Mouse (Mus musculus) midbrain, postnatal 0 days (tissue): ENCODE measurements at regions not wholly inside any gene's neighbourhood (a gene's known extent, or its start where the extent isn't known, plus 50 kb on each side); places are given as distances from the start of the nearest gene placed in this dataset.
A peak's percentile ranks its signal among the peaks of the same experiment; 100 is the strongest.

Experiments
- ATAC-seq: fragments of 200-750 bp; cut with Nextera tagmentation; 2 replicates; pipeline ENCODE4 v1.8.0; 2017; ENCODE audit warnings: moderate number of reproducible peaks, mild to moderate bottlenecking, moderate TSS enrichment, moderate library complexity; ENCODE audit not compliant: low FRiP score
- DNase-seq: peaks from one replicate; pipeline ENCODE4 v3.0.0-alpha.2; 2015; ENCODE audit warnings: low spot score
- H3K27ac ChIP-seq: fragments of 300-500 bp; sonication (generic); 2 replicates; pipeline ENCODE4 v1.5.1; 2014; ENCODE audit warnings: low read depth, mild to moderate bottlenecking, low read length, mixed read lengths
- H3K27me3 ChIP-seq: fragments of 300-500 bp; sonication (generic); 2 replicates; pipeline ENCODE4 v1.6.1; 2014; ENCODE audit warnings: low read length, control low read depth, mixed read lengths; ENCODE audit not compliant: insufficient read depth
- H3K36me3 ChIP-seq: fragments of 300-500 bp; sonication (generic); 2 replicates; pipeline ENCODE4 v1.6.1; 2014; ENCODE audit warnings: low read length, control low read depth, mixed read lengths; ENCODE audit not compliant: insufficient read depth
- H3K4me1 ChIP-seq: fragments of 300-500 bp; sonication (generic); 2 replicates; pipeline ENCODE4 v1.6.1; 2014; ENCODE audit warnings: mild to moderate bottlenecking, control low read depth, antibody characterized with exemption, low read length, mixed read lengths; ENCODE audit not compliant: insufficient read depth
- H3K4me2 ChIP-seq: fragments of 300-500 bp; sonication (generic); 2 replicates; pipeline ENCODE4 v1.6.1; 2014; ENCODE audit warnings: low read depth, mild to moderate bottlenecking, low read length, mixed read lengths; ENCODE audit not compliant: poor library complexity, severe bottlenecking
- H3K4me3 ChIP-seq: fragments of 300-500 bp; sonication (generic); 2 replicates; pipeline ENCODE4 v1.5.1; 2014; ENCODE audit warnings: low read depth, mild to moderate bottlenecking, low read length, moderate library complexity
- H3K9ac ChIP-seq: fragments of 300-500 bp; sonication (generic); replicated peaks from 2 replicates; pipeline ENCODE4 v1.6.1; 2014; ENCODE audit warnings: mild to moderate bottlenecking, low read length, moderate library complexity, mixed read lengths; ENCODE audit not compliant: poor library complexity, severe bottlenecking
- H3K9me3 ChIP-seq: fragments of 300-500 bp; sonication (generic); 2 replicates; pipeline ENCODE4 v1.6.1; 2016; ENCODE audit warnings: low read length, control low read depth
- CTCF ChIP-seq: IDR thresholded peaks from 2 replicates; pipeline ENCODE4 v1.5.1; 2016; ENCODE audit warnings: antibody characterized with exemption, mild to moderate bottlenecking
- WGBS: fragments of 180-500 bp; shearing (Covaris S2); extraction: QIAGEN DNeasy Blood & Tissue Kit; methylation state at CpG from one replicate; pipeline ENCODE4 v1.1.7; 2014; 5-methylcytosine and 5-hydroxymethylcytosine counted together

DNA sequence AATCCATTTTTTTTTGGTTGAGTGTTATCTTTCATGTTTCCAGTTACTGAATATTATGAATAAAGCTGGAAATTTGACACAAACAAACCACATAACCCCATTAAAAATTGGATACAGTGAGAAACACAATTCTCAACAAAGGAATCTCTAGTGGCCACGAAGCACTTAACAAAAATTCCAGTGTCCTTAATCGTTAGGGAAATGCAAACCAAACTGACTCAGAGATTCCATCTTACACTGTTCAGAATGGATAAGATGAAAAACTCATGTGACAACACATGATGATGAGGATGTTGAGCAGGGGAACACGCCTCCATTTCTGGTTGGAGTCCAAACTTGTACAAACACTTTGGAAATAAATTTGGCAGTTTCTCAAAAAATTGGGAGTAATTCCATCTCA lies 57.3 kb downstream of the Tktl2 start:
- no peak overlapping the region for H3K9ac ChIP-seq
- no peak for ATAC-seq
- H3K4me1 ChIP-seq: no peaks in the 10 kb centered on the region
- DNase-seq: no peak
- H3K9me3 ChIP-seq: no peaks in the 10 kb centered on the region
- no peak for TF ChIP-seq CTCF
- no peak overlapping the region for H3K27ac ChIP-seq
- WGBS: 91% methylated on average over 3 of the region's 3 CpGs
- no peak overlapping the region for H3K4me3 ChIP-seq
- H3K4me2 ChIP-seq: no peak overlapping the region
- no peaks in the 10 kb centered on the region for H3K36me3 ChIP-seq
- H3K27me3 ChIP-seq: no peaks in the 10 kb centered on the region

DNA sequence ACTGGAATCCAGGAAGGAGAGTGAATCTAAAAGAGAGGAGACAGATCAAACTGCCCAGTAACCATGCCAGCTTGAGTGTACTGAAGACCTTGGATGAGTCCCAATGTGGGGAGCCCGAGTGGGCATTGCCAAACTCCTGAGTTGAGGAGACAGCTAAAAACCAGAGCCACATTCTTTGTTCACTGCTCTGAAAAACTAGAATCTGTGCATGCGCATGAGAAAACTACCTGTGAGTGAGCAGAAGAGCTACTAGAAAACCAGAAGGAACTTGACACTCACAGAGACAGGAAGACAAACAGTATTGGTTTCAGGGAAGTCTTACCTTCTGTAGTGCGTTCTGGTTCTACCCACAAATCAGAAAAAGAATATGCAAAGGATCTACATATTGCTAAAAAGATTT lies 74.6 kb downstream of the Tktl2 start:
- Histone ChIP-seq H3K27ac (no peak overlapping the region), H3K9ac (no peak overlapping the region), H3K4me1 (no peaks in the 10 kb centered on the region), H3K4me3 (no peak overlapping the region), H3K36me3 (no peaks in the 10 kb centered on the region), H3K27me3 (no peaks in the 10 kb centered on the region), H3K4me2 (no peak overlapping the region), H3K9me3 (no peaks in the 10 kb centered on the region)
- DNase-seq: no peak
- 92% methylated on average over 3 of the region's 3 CpGs for WGBS
- TF ChIP-seq CTCF: no peak
- ATAC-seq: no peak

DNA sequence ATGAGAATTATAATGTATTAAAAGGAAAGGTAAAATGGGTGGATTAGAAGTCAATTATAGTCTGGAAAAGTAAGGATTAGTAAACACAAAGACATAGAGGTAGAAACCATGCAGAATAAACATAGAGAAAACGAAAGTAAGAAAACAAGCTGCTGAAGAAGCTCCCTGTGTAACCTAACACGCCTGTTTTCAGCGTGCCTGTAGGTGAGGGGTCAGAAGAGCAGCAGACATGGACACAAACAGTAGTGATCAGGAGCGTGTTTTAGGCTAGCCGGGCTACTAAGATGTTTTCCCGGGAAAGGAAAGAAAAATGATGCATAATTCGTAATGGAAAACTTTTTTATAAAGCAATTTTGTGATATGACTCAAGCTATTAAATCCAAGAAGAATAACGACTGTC lies 75.3 kb downstream of the Tktl2 start:
- DNase-seq: no peak
- ATAC-seq: no peak
- no peaks in the 10 kb centered on the region for H3K27me3 ChIP-seq
- WGBS: 79% methylated on average over 8 of the region's 8 CpGs
- no peak overlapping the region for H3K4me2 ChIP-seq
- no peak for TF ChIP-seq CTCF
- no peaks in the 10 kb centered on the region for H3K36me3 ChIP-seq
- no peak overlapping the region for H3K27ac ChIP-seq
- H3K4me3 ChIP-seq: no peak overlapping the region
- no peaks in the 10 kb centered on the region for H3K9me3 ChIP-seq
- no peaks in the 10 kb centered on the region for H3K4me1 ChIP-seq
- no peak overlapping the region for H3K9ac ChIP-seq

DNA sequence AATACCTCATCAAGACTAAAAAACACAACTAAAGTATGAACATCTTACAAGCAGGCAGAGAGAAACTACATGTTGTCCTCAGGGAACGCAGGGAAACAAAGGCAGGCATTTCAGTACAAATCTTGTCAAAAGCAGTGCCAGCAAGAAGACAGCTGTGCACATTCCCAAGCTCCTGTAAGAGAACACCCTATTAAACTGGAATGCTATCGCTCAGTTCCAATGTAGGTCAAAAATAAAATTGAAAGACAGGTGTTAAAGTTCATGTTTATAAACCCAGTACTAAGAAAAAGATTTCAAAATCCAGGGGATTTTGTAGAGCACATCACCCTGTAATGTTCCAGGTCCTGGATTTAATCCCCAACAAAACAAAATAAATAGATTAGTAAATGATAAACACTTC lies 75.7 kb downstream of the Tktl2 start:
- H3K36me3 ChIP-seq: no peaks in the 10 kb centered on the region
- no peak overlapping the region for H3K4me3 ChIP-seq
- no peak overlapping the region for H3K4me2 ChIP-seq
- H3K9me3 ChIP-seq: no peaks in the 10 kb centered on the region
- 69% methylated on average over 2 of the region's 2 CpGs for WGBS
- no peak for TF ChIP-seq CTCF
- ATAC-seq (no peak), DNase-seq (no peak)
- no peak overlapping the region for H3K27ac ChIP-seq
- H3K9ac ChIP-seq: no peak overlapping the region
- H3K4me1 ChIP-seq: no peaks in the 10 kb centered on the region
- H3K27me3 ChIP-seq: no peaks in the 10 kb centered on the region

DNA sequence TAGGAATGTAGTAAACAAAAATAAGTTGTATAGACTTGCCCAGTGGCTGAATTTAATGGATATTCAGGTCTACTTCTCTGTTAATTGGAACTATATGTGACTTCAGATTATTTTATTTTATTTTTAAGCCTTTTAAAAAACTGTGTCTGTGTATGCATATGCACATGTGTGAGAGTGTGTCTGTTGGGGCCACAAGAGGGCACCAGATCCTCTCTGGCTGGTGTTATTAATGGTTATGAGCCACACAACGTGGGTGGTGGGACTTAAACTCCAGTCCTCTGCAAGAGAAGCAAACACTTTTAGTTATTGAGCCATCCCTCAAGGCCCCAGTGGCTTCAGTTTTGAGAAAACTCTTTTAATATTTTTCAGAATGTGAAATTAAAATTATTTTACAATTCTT lies 77.9 kb downstream of the Tktl2 start:
- TF ChIP-seq CTCF: 0 out of 2 replicates have a peak, but pooled peaks have one; percentile 16
- Histone ChIP-seq H3K4me3 (no peak overlapping the region), H3K9me3 (no peaks in the 10 kb centered on the region), H3K36me3 (no peaks in the 10 kb centered on the region), H3K27ac (no peak overlapping the region), H3K4me1 (no peaks in the 10 kb centered on the region), H3K9ac (no peak overlapping the region), H3K4me2 (no peak overlapping the region), H3K27me3 (no peaks in the 10 kb centered on the region)
- WGBS: 77% methylated on average over 1 of the region's 1 CpGs
- DNase-seq (no peak), ATAC-seq (no peak)

DNA sequence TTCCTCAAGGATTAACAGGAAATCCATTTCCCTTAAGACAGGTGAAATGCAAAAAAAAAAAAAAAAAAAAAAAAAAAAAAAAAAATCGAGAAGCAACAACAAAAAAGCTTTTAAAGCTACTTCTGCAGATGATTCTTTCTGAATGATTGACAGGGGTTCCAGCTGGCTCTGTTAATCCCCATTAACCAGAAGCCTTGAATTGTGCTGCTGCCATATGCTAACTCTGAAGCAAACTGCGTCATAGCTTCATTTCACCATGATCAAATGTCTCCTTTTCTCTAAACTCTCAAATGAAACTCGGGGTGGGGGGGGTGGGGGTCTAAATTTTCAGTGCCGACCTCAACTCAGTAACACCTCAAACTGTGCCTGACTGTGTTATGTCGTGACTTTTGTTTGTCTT lies 80.7 kb downstream of the Npy5r start:
- ATAC-seq (no peak), DNase-seq (no peak)
- WGBS: 53% methylated on average over 5 of the region's 5 CpGs
- no peak for TF ChIP-seq CTCF
- Histone ChIP-seq H3K4me1 (no peaks in the 10 kb centered on the region), H3K9ac (no peak overlapping the region), H3K27ac (no peak overlapping the region), H3K9me3 (no peaks in the 10 kb centered on the region), H3K27me3 (no peaks in the 10 kb centered on the region), H3K4me3 (no peak overlapping the region), H3K36me3 (no peaks in the 10 kb centered on the region), H3K4me2 (no peak overlapping the region)

DNA sequence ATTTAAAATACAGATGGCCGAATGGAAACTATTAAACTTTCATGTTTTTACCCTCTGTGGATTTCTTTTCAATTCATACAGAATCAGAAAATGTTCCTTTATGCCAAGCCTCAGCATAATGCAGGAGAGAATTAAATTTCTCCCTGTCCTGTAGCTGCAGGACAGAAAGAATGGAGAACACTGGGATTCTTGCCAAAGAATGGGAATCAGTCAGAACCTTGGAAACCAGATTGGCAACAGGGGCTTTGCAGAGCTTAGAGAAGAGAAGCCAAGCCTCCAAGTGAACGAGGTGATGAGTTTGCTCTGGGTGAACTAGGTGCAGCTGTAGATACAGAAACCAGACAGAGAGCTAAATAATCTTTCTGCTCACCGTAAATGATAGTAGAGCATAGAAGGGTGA lies 64.6 kb downstream of the Npy5r start:
- DNase-seq (peak; percentile 58), ATAC-seq (no peak)
- H3K4me2 ChIP-seq: no peak overlapping the region
- no peaks in the 10 kb centered on the region for H3K9me3 ChIP-seq
- H3K27ac ChIP-seq: no peak overlapping the region
- H3K9ac ChIP-seq: no peak overlapping the region
- 46% methylated on average over 3 of the region's 3 CpGs for WGBS
- no peak overlapping the region for H3K4me3 ChIP-seq
- H3K27me3 ChIP-seq: no peaks in the 10 kb centered on the region
- no peaks in the 10 kb centered on the region for H3K4me1 ChIP-seq
- H3K36me3 ChIP-seq: no peaks in the 10 kb centered on the region
- TF ChIP-seq CTCF: no peak
